Mouse (Mus musculus): ENCODE results near the gene Rad54l2. TPM values are rescaled to one million over a fixed set of nuclear protein-coding genes. Genes with fewer than 3 reads are reported as not detected.

The Rad54l2 gene
- polyA plus RNA-seq, 1 experiment from 2014 or later, result 4.1 TPM

DNA sequence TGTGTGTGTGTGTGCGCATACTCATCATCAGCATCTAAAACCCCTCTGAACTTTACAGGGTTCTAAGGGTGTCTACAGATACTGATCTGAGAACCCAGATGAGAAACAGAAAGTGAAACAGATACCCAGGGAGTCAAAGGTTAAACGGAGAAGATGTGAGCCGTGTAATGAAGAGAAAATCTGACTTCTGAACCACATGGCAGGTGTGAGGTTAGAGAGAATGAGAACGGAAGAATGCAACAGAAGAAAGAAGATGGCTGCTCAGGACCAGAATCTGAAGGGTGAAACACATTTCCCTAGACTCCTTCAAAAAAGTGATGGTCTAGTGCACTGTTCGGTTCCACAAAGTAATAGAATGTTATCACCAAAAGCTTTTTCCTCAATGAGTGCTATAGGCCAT is 36.9 kb downstream of the Rad54l2 start:
- Histone ChIP-seq H3K9ac (no peak overlapping the region), H3K27ac (replicated peaks) (no peak overlapping the region), H3K4me1 (peaks cover 9% of the 10 kb centered on the region; the same call in 1 of the 2 replicates), H3K9me3 (no peaks in the 10 kb centered on the region), H3K27me3 (replicated peaks) (no peaks in the 10 kb centered on the region), H3K36me3 (peaks cover 32% of the 10 kb centered on the region), H3K4me2 (no peak overlapping the region), H3K4me3 (no peak overlapping the region)
- no peak for ATAC-seq (ENCODE audit: extremely low read depth, insufficient number of reproducible peaks, low FRiP score, low TSS enrichment)
- 90% methylated on average over 5 of the region's 5 CpGs for WGBS

DNA sequence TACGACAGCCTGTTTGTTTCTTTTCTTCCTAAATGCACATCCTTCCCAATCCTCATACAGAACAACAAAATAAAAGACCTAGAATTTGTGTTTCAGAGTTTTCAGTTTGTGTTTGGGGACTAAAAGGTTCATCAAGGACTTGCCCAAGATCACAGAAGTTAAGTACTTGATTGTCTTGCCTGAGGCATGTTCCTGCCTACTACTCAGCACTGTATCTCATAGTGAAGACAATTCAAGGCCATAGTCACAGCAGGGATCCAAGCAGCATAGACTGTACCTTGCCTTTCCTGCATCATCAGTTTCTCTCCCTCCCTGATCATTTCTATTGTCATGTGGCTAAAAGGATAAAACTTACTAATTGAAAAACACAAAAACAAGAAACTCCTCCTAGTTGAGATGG is 49.0 kb downstream of the Rad54l2 start:
- WGBS, result 92% methylated on average over 1 of the region's 1 CpGs
- Histone ChIP-seq H3K27me3 (replicated peaks) (no peaks in the 10 kb centered on the region), H3K4me1 (no peaks in the 10 kb centered on the region), H3K4me2 (no peak overlapping the region), H3K9me3 (no peaks in the 10 kb centered on the region), H3K27ac (replicated peaks) (no peak overlapping the region), H3K9ac (no peak overlapping the region), H3K36me3 (no peaks in the 10 kb centered on the region; the same call in 1 of the 2 replicates), H3K4me3 (no peak overlapping the region)
- no peak for ATAC-seq (ENCODE audit: extremely low read depth, insufficient number of reproducible peaks, low FRiP score, low TSS enrichment)

DNA sequence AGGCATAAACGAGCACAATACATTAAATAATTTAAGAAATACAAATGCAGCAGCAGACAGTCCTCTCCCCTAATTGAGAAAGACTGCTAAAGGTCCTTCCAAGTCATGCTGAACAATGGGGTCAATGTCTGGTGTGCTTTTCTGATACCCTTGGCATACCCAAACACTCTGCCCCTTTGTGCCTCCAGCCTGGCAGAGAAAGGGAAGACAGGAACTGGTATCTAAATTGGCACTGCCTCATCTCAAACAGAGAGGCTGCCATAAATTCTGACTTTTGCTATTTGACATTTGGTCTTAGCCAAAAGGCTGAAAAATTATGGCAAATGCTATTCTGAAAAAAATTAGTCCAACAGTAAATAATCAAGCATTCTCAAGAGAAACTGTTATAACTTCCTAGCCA is 49.9 kb downstream of the Rad54l2 start:
- H3K27ac ChIP-seq (replicated peaks), result no peak overlapping the region
- no peak overlapping the region for H3K9ac ChIP-seq
- H3K9me3 ChIP-seq, result no peaks in the 10 kb centered on the region
- no peak overlapping the region for H3K4me2 ChIP-seq
- ATAC-seq (ENCODE audit: extremely low read depth, insufficient number of reproducible peaks, low FRiP score, low TSS enrichment), result no peak
- H3K4me3 ChIP-seq, result no peak overlapping the region
- WGBS, result 82% methylated on average over 1 of the region's 1 CpGs
- H3K4me1 ChIP-seq, result no peaks in the 10 kb centered on the region
- no peaks in the 10 kb centered on the region for H3K27me3 ChIP-seq (replicated peaks)
- no peaks in the 10 kb centered on the region; the same call in 1 of the 2 replicates for H3K36me3 ChIP-seq

GRCm38 (mm10) chr9:106738199-106738985 is 50.6 kb downstream of the Rad54l2 start:
- WGBS, result 93% methylated on average over 2 of the region's 2 CpGs
- no peak for ATAC-seq (ENCODE audit: extremely low read depth, insufficient number of reproducible peaks, low FRiP score, low TSS enrichment)

DNA sequence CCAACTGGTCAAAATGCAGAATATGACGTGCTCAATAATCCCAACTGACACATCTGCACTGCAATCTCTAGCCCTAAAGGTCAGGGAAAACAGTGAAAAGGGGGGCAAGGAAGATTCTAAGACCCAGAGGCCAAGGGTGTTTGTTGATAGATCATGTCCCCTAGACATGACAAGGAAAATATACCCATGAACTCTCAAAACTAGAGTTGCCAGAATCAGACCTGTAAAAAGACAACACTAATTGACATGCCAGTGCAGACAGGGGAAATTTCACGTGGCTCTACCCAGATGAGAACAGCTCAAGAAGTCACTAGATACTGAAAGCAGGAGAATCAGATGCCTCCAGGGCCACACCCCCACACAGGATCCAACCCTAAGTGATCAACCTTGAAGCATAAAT is 55.3 kb downstream of the Rad54l2 start:
- Histone ChIP-seq H3K27me3 (replicated peaks) (no peaks in the 10 kb centered on the region), H3K9me3 (no peaks in the 10 kb centered on the region), H3K9ac (no peak overlapping the region), H3K4me2 (no peak overlapping the region), H3K36me3 (no peaks in the 10 kb centered on the region; the same call in 1 of the 2 replicates), H3K4me3 (no peak overlapping the region), H3K4me1 (no peaks in the 10 kb centered on the region), H3K27ac (replicated peaks) (no peak overlapping the region)
- 66% methylated on average over 2 of the region's 2 CpGs for WGBS
- no peak for ATAC-seq (ENCODE audit: extremely low read depth, insufficient number of reproducible peaks, low FRiP score, low TSS enrichment)

More at GRCm38 (mm10) chr9:106738199-106738985, 50.6 kb downstream of the Rad54l2 start:
- H3K4me3 ChIP-seq, result no peak overlapping the region
- H3K4me1 ChIP-seq, result no peaks in the 10 kb centered on the region
- H3K27ac ChIP-seq (replicated peaks), result no peak overlapping the region
- H3K9me3 ChIP-seq, result no peaks in the 10 kb centered on the region
- no peaks in the 10 kb centered on the region for H3K27me3 ChIP-seq (replicated peaks)
- no peak overlapping the region for H3K4me2 ChIP-seq
- H3K36me3 ChIP-seq, result no peaks in the 10 kb centered on the region; the same call in 1 of the 2 replicates
- no peak overlapping the region for H3K9ac ChIP-seq

DNA sequence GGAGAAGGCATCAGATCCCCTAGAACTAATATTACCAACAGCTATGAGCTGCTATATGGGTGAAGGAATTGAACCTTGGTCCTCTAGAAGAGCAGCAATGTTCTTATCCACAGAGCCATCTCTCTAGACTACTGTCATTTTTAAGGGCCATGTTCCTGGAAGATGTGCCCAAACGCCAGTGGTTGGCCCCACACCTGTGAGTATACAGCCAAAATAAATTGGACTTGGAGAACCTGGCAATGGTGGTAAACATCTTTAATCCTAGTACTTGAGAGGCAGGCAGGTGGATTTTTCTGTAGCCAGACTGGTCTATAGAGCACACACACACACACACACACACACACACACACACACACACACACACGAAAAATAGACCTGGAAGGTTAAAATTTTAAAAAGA is 59.6 kb downstream of the Rad54l2 start:
- Histone ChIP-seq H3K27ac (replicated peaks) (no peak overlapping the region), H3K9ac (no peak overlapping the region), H3K27me3 (replicated peaks) (no peaks in the 10 kb centered on the region), H3K4me3 (no peak overlapping the region), H3K36me3 (no peaks in the 10 kb centered on the region), H3K4me1 (peaks cover 8% of the 10 kb centered on the region; the same call in 1 of the 2 replicates), H3K9me3 (no peaks in the 10 kb centered on the region), H3K4me2 (no peak overlapping the region)
- ATAC-seq (ENCODE audit: extremely low read depth, insufficient number of reproducible peaks, low FRiP score, low TSS enrichment), result no peak
- 86% methylated on average over 2 of the region's 2 CpGs for WGBS

GRCm38 (mm10) chr9:106726891-106727290 is 62.1 kb downstream of the Rad54l2 start:
- peaks cover 8% of the 10 kb centered on the region; the same call in 1 of the 2 replicates for H3K4me1 ChIP-seq
- H3K9ac ChIP-seq, result no peak overlapping the region
- H3K36me3 ChIP-seq, result peaks cover 7% of the 10 kb centered on the region; the same call in 1 of the 2 replicates
- H3K27ac ChIP-seq (replicated peaks), result no peak overlapping the region
- no peak for ATAC-seq (ENCODE audit: extremely low read depth, insufficient number of reproducible peaks, low FRiP score, low TSS enrichment)
- WGBS, result 80% methylated on average over 1 of the region's 1 CpGs
- H3K4me2 ChIP-seq, result no peak overlapping the region
- no peak overlapping the region for H3K4me3 ChIP-seq
- H3K9me3 ChIP-seq, result no peaks in the 10 kb centered on the region
- no peaks in the 10 kb centered on the region for H3K27me3 ChIP-seq (replicated peaks)

DNA sequence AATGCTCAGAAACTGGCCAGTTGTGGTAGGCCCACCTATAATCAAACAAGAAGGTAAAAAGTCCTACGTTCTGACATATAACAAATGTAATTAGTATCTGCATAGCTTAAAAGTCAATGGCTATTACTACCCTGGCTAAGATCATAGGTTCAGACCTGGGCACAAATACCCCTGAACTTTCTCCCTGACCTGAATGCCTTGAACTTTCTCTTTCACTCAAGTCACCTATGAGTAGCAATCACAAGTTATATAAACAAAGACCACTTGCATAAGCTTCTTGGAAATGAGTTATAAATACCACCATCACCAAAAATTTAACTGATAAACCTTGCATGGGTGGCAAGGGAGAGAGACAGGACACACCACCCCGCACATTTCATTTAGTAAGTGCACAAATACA is 63.6 kb downstream of the Rad54l2 start:
- H3K4me2 ChIP-seq, result no peak overlapping the region
- no peak overlapping the region for H3K4me3 ChIP-seq
- peaks cover 8% of the 10 kb centered on the region; the same call in 1 of the 2 replicates for H3K4me1 ChIP-seq
- 86% methylated on average over 2 of the region's 2 CpGs for WGBS
- no peak overlapping the region for H3K9ac ChIP-seq
- no peak for ATAC-seq (ENCODE audit: extremely low read depth, insufficient number of reproducible peaks, low FRiP score, low TSS enrichment)
- no peaks in the 10 kb centered on the region for H3K27me3 ChIP-seq (replicated peaks)
- peaks cover 15% of the 10 kb centered on the region for H3K36me3 ChIP-seq
- no peak overlapping the region for H3K27ac ChIP-seq (replicated peaks)
- H3K9me3 ChIP-seq, result no peaks in the 10 kb centered on the region

DNA sequence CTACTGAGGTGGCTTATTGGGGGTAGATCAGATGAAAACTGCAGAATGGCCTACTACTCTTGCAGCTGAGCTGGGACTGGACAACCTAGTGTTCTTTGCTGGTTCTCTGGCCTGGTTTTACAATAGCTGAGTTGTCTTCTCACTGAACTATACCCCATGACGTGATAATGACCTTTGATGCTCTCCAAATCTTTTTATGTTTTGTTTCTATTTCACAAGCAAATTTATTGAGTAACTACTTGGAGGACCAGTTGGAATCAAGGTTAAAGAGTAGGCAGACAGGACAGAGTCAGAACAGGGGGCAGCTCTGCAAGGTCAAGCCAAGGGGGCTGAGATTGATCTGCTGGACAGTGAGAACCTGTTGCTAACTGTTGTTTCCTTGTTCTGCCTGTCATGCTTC is 64.1 kb downstream of the Rad54l2 start:
- no peak overlapping the region for H3K9ac ChIP-seq
- no peak overlapping the region for H3K4me3 ChIP-seq
- no peaks in the 10 kb centered on the region for H3K9me3 ChIP-seq
- H3K4me1 ChIP-seq, result peaks cover 8% of the 10 kb centered on the region; the same call in 1 of the 2 replicates
- ATAC-seq (ENCODE audit: extremely low read depth, insufficient number of reproducible peaks, low FRiP score, low TSS enrichment), result no peak
- no peak overlapping the region for H3K4me2 ChIP-seq
- H3K36me3 ChIP-seq, result peaks cover 21% of the 10 kb centered on the region
- H3K27me3 ChIP-seq (replicated peaks), result no peaks in the 10 kb centered on the region
- WGBS, result 75% methylated on average over 1 of the region's 1 CpGs
- no peak overlapping the region for H3K27ac ChIP-seq (replicated peaks)

DNA sequence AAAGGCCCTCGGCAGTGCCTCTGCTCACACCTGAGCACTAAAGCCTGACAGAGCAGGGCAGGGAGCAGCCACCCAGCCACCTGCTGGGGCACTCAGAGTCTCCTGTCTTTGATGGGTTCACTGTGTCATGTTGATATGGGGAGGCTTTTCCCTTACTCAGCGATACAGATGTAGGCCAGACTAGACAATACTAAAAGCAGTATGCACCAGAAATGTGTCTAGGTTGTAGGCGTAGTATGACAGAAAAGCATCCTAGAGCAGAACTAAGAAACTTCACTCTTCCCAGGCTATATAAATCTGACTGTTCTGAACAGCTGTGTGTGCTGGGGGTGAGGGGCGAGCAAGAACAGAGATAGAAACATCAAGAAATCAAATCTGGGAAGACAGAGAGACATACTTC is 72.3 kb downstream of the Rad54l2 start:
- H3K4me2 ChIP-seq, result no peak overlapping the region
- H3K4me3 ChIP-seq, result no peak overlapping the region
- no peaks in the 10 kb centered on the region for H3K27me3 ChIP-seq (replicated peaks)
- 88% methylated on average over 4 of the region's 4 CpGs for WGBS
- H3K27ac ChIP-seq (replicated peaks), result no peak overlapping the region
- H3K4me1 ChIP-seq, result no peaks in the 10 kb centered on the region
- no peak overlapping the region for H3K9ac ChIP-seq
- peaks cover 92% of the 10 kb centered on the region for H3K36me3 ChIP-seq
- no peak for ATAC-seq (ENCODE audit: extremely low read depth, insufficient number of reproducible peaks, low FRiP score, low TSS enrichment)
- no peaks in the 10 kb centered on the region for H3K9me3 ChIP-seq

GRCm38 (mm10) chr9:106716232-106716631 is 72.8 kb downstream of the Rad54l2 start:
- H3K4me3 ChIP-seq, result no peak overlapping the region
- no peak overlapping the region for H3K9ac ChIP-seq
- H3K9me3 ChIP-seq, result no peaks in the 10 kb centered on the region
- H3K4me2 ChIP-seq, result no peak overlapping the region
- no peak for ATAC-seq (ENCODE audit: extremely low read depth, insufficient number of reproducible peaks, low FRiP score, low TSS enrichment)
- no peaks in the 10 kb centered on the region for H3K4me1 ChIP-seq
- H3K27me3 ChIP-seq (replicated peaks), result no peaks in the 10 kb centered on the region
- peaks cover 92% of the 10 kb centered on the region for H3K36me3 ChIP-seq
- 90% methylated on average over 2 of the region's 2 CpGs for WGBS
- no peak overlapping the region for H3K27ac ChIP-seq (replicated peaks)

DNA sequence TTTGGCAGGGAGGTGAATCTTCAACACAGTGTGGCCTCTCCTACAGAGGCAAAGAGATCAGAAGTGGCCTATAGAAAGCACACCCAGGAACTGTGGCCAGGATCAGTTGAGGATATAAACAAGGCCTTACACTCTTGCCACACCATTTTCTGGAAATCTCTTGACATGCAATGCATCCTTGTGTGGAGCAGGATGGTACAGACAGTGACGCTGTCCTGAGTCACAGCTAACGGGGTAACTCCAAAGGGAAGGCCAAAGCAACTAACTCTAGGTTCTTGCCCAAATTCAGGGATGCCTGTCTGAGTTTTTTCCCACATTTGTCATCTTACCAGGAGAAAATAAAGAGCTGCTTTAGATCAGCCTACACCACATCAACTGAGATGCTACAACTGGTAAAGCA is 76.5 kb downstream of the Rad54l2 start:
- no peaks in the 10 kb centered on the region for H3K27me3 ChIP-seq (replicated peaks)
- 93% methylated on average over 2 of the region's 2 CpGs for WGBS
- no peak overlapping the region for H3K27ac ChIP-seq (replicated peaks)
- H3K4me1 ChIP-seq, result no peaks in the 10 kb centered on the region
- H3K36me3 ChIP-seq, result peaks cover 93% of the 10 kb centered on the region
- H3K4me2 ChIP-seq, result no peak overlapping the region
- no peaks in the 10 kb centered on the region for H3K9me3 ChIP-seq
- H3K9ac ChIP-seq, result no peak overlapping the region
- no peak for ATAC-seq (ENCODE audit: extremely low read depth, insufficient number of reproducible peaks, low FRiP score, low TSS enrichment)
- H3K4me3 ChIP-seq, result no peak overlapping the region

Data from heart, embryonic 13.5 days (tissue).